ENCODE assay signal across 19 mouse cellular contexts in genomic region chr7:74303081-74303480, GRCm38 (mm10).
A peak's percentile ranks its signal among the peaks of the same experiment; 100 is the strongest.
DNase-seq lines count a peak whose midpoint lies in the region; ATAC-seq and TF ChIP-seq lines count a peak whose summit lies in the region.
"Had no signal": no experiment of that assay in that cellular context is flagged by ENCODE, and none has a peak within 500 bp of the region (broad histone marks: within the 10 kb centered on the region; RNA-seq: fewer than 3 reads in every experiment).

No protein-coding gene starts in this region.

- H3K36me3 ChIP-seq in midbrain, embryonic 13.5 days, result no peaks in the 10 kb centered on the region
- H3K36me3 ChIP-seq in midbrain, embryonic 10.5 days, result no peaks in the 10 kb centered on the region
- H3K36me3 ChIP-seq in forebrain, embryonic 13.5 days (ENCODE audit: poor library complexity, severe bottlenecking), result no peaks in the 10 kb centered on the region
- no peaks in the 10 kb centered on the region for H3K36me3 ChIP-seq in hindbrain, embryonic 14.5 days (replicated peaks; ENCODE audit: control insufficient read depth, insufficient read depth)
- H3K36me3 ChIP-seq in midbrain, postnatal 0 days (ENCODE audit: insufficient read depth, low read length), result no peaks in the 10 kb centered on the region; the same call in 1 of the 2 replicates
- H3K36me3 ChIP-seq: limb, embryonic 13.5 days; neural tube, embryonic 12.5 days had no signal

- DNase-seq in midbrain, embryonic 10.5 days (ENCODE audit: low spot score), result no peak
- no peak for DNase-seq in hindbrain, embryonic 14.5 days (ENCODE audit: low spot score)
- DNase-seq in midbrain, postnatal 0 days (ENCODE audit: low spot score), result no peak
- no peak for DNase-seq in frontal cortex, adult 2 months (ENCODE audit: extremely low spot score in 1 of 2, low spot score in 1 of 2)
- DNase-seq in yolk sac, embryonic 10.5 days (ENCODE audit: low spot score), result no peak
- DNase-seq in ovary, adult 18-20 months (ENCODE audit: low spot score), result no peak
- DNase-seq: adrenal gland, postnatal 36 days; cerebellum, adult 18-20 months; embryo, embryonic 11 days; gastrocnemius, adult 2 months; layer of hippocampus, adult 9-11 months had no signal

- H3K9me3 ChIP-seq in midbrain, embryonic 13.5 days, result no peaks in the 10 kb centered on the region
- H3K9me3 ChIP-seq in midbrain, embryonic 10.5 days (replicated peaks), result no peaks in the 10 kb centered on the region
- no peaks in the 10 kb centered on the region for H3K9me3 ChIP-seq in forebrain, embryonic 13.5 days (replicated peaks)
- H3K9me3 ChIP-seq in hindbrain, embryonic 14.5 days (ENCODE audit: control insufficient read depth, low read length), result no peaks in the 10 kb centered on the region
- H3K9me3 ChIP-seq in midbrain, postnatal 0 days (ENCODE audit: low read length), result no peaks in the 10 kb centered on the region
- H3K9me3 ChIP-seq: heart, embryonic 13.5 days; kidney, embryonic 15.5 days; limb, embryonic 13.5 days; neural tube, embryonic 12.5 days had no signal

- H3K27ac ChIP-seq in midbrain, embryonic 13.5 days, result peak overlapping the region; percentile 84
- no peak overlapping the region for H3K27ac ChIP-seq in midbrain, embryonic 10.5 days (replicated peaks)
- H3K27ac ChIP-seq in forebrain, embryonic 13.5 days, result peak overlapping the region; percentile 79
- H3K27ac ChIP-seq in hindbrain, embryonic 14.5 days, result peak overlapping the region; percentile 76
- H3K27ac ChIP-seq in midbrain, postnatal 0 days (ENCODE audit: low read depth, low read length), result 0 out of 2 replicates have a peak overlapping the region, but pooled peaks have one; percentile 55
- H3K27ac ChIP-seq: gastrocnemius, adult 2 months; heart, embryonic 13.5 days; kidney, embryonic 15.5 days; limb, embryonic 13.5 days; liver, embryonic 14.5 days; macrophage; neural tube, embryonic 12.5 days had no signal

- H3K27me3 ChIP-seq in midbrain, embryonic 13.5 days, result no peaks in the 10 kb centered on the region
- no peaks in the 10 kb centered on the region for H3K27me3 ChIP-seq in midbrain, embryonic 10.5 days (ENCODE audit: low read depth, poor library complexity, severe bottlenecking)
- no peaks in the 10 kb centered on the region; the same call in 1 of the 2 replicates for H3K27me3 ChIP-seq in forebrain, embryonic 13.5 days
- no peaks in the 10 kb centered on the region for H3K27me3 ChIP-seq in hindbrain, embryonic 14.5 days (ENCODE audit: control insufficient read depth, insufficient read depth, low read length)
- no peaks in the 10 kb centered on the region for H3K27me3 ChIP-seq in midbrain, postnatal 0 days (ENCODE audit: insufficient read depth, low read length)
- H3K27me3 ChIP-seq: heart, embryonic 13.5 days; kidney, embryonic 15.5 days; limb, embryonic 13.5 days; neural tube, embryonic 12.5 days had no signal

- H3K4me2 ChIP-seq in midbrain, embryonic 13.5 days (replicated peaks), result no peak overlapping the region
- H3K4me2 ChIP-seq in forebrain, embryonic 13.5 days, result peak overlapping the region; percentile 46
- no peak overlapping the region for H3K4me2 ChIP-seq in hindbrain, embryonic 14.5 days (replicated peaks)
- no peak overlapping the region for H3K4me2 ChIP-seq in midbrain, postnatal 0 days (ENCODE audit: low read depth, low read length, poor library complexity, severe bottlenecking)
- H3K4me2 ChIP-seq: heart, embryonic 13.5 days; kidney, embryonic 15.5 days; neural tube, embryonic 12.5 days had no signal

- ATAC-seq in midbrain, embryonic 13.5 days, result peak; percentile 64; the same call in 1 of the 2 replicates
- peak; percentile 69 for ATAC-seq in forebrain, embryonic 13.5 days
- no peak for ATAC-seq in hindbrain, embryonic 14.5 days (ENCODE audit: low FRiP score)
- ATAC-seq in midbrain, postnatal 0 days (ENCODE audit: low FRiP score), result no peak

- no peak overlapping the region for H3K9ac ChIP-seq in midbrain, embryonic 13.5 days (replicated peaks)
- H3K9ac ChIP-seq in forebrain, embryonic 13.5 days, result no peak overlapping the region
- H3K9ac ChIP-seq in hindbrain, embryonic 14.5 days, result no peak overlapping the region
- H3K9ac ChIP-seq in midbrain, postnatal 0 days (replicated peaks; ENCODE audit: low read length, poor library complexity, severe bottlenecking), result no peak overlapping the region
- H3K9ac ChIP-seq: heart, embryonic 13.5 days; kidney, embryonic 15.5 days; limb, embryonic 13.5 days; liver, embryonic 14.5 days; neural tube, embryonic 12.5 days had no signal

- H3K4me1 ChIP-seq in midbrain, embryonic 13.5 days (replicated peaks), result peaks cover 21% of the 10 kb centered on the region
- H3K4me1 ChIP-seq in midbrain, embryonic 10.5 days, result 0 out of 2 replicates have a peak, but pooled peaks cover 6% of the 10 kb centered on the region
- peaks cover 28% of the 10 kb centered on the region for H3K4me1 ChIP-seq in forebrain, embryonic 13.5 days
- H3K4me1 ChIP-seq in hindbrain, embryonic 14.5 days (replicated peaks; ENCODE audit: control insufficient read depth, insufficient read depth, low read length), result peaks cover 14% of the 10 kb centered on the region; the same call in 1 of the 2 replicates
- peaks cover 6% of the 10 kb centered on the region; the same call in 1 of the 2 replicates for H3K4me1 ChIP-seq in midbrain, postnatal 0 days (ENCODE audit: insufficient read depth, low read length)
- H3K4me1 ChIP-seq: heart, embryonic 13.5 days had no signal

- H3K4me3 ChIP-seq in midbrain, embryonic 13.5 days (replicated peaks), result no peak overlapping the region
- H3K4me3 ChIP-seq in midbrain, embryonic 10.5 days, result no peak overlapping the region
- no peak overlapping the region for H3K4me3 ChIP-seq in forebrain, embryonic 13.5 days
- H3K4me3 ChIP-seq in hindbrain, embryonic 14.5 days (replicated peaks; ENCODE audit: low read length), result no peak overlapping the region
- H3K4me3 ChIP-seq in midbrain, postnatal 0 days (ENCODE audit: low read depth, low read length), result no peak overlapping the region
- H3K4me3 ChIP-seq: gastrocnemius, adult 2 months; heart, embryonic 13.5 days; kidney, embryonic 15.5 days; limb, embryonic 13.5 days; neural tube, embryonic 12.5 days had no signal

- TF ChIP-seq CTCF in midbrain, postnatal 0 days (IDR thresholded peaks at IDR 0.05), result no peak

- 58% methylated on average over 5 of the region's 5 CpGs for WGBS in midbrain, embryonic 13.5 days
- 80% methylated on average over 5 of the region's 5 CpGs for WGBS in midbrain, embryonic 10.5 days
- 16% methylated on average over 5 of the region's 5 CpGs for WGBS in forebrain, embryonic 13.5 days
- WGBS in hindbrain, embryonic 14.5 days, result 39% methylated on average over 5 of the region's 5 CpGs
- 55% methylated on average over 5 of the region's 5 CpGs for WGBS in midbrain, postnatal 0 days

Comparison
In these comparisons a context has a peak if more than half of its experiments do, and no peak if none do; other contexts are left out.
1. ATAC-seq: peak in midbrain, embryonic 13.5 days (single experiment) and forebrain, embryonic 13.5 days (single experiment); none in hindbrain, embryonic 14.5 days (single experiment) and midbrain, postnatal 0 days (single experiment).